Mouse (Mus musculus): ENCODE measurements around the gene Spo11. TPM values are rescaled to one million over a fixed set of nuclear protein-coding genes. Genes with fewer than 3 reads are reported as not detected.

The Spo11 gene
- polyA plus RNA-seq, 1 experiment: 0.54 TPM

GRCm38 (mm10) chr2:173011440-173011839 lies 33.9 kb downstream of the Spo11 start:
- Histone ChIP-seq H3K36me3 (ENCODE audit: control insufficient read depth, insufficient read depth, low read length, poor library complexity, severe bottlenecking) (peaks cover 82% of the 10 kb centered on the region), H3K4me1 (ENCODE audit: control insufficient read depth, insufficient read depth, low read length) (no peaks in the 10 kb centered on the region), H3K9me3 (replicated peaks; ENCODE audit: control insufficient read depth, insufficient read depth, low read length, poor library complexity, severe bottlenecking) (no peaks in the 10 kb centered on the region)

DNA sequence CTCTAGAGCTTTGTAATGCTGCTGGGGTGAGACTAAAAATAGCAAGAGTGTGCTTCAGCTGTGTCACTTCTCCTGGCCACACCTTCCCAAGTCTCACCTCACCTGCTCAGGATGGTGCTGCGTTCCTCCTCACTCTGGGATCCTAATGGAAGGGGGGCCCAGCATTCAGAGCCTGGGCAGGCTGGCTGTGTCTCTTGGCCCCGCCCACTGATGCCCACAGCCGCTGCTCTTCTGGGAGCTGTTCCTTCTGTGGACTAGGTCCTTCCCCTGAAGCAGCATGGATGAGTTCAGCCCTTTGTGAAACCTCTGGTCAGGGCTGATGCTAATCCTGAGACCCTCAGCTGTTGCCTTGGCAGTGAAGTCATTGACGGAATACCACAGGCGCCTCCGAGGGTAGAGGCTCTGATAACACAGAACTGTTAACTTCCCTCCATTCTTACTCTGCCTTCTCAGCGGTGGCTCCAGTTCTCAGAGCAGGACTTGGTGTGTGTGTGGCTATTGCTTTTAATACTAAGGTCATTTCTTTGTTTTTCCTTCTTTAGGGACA lies 37.3 kb downstream of the Spo11 start:
- peaks cover 3% of the 10 kb centered on the region for H3K4me1 ChIP-seq (ENCODE audit: control insufficient read depth, insufficient read depth, low read length)
- H3K9me3 ChIP-seq (replicated peaks; ENCODE audit: control insufficient read depth, insufficient read depth, low read length, poor library complexity, severe bottlenecking): no peaks in the 10 kb centered on the region
- H3K4me3 ChIP-seq (ENCODE audit: low read depth, low read length): no peak overlapping the region
- no peak overlapping the region for H3K27ac ChIP-seq (ENCODE audit: insufficient read depth, low read length)
- TF ChIP-seq POLR2A (IDR thresholded peaks at IDR 0.05; ENCODE audit: insufficient read depth, low read length) (no peak), CTCF (IDR thresholded peaks at IDR 0.05; ENCODE audit: low read depth, low read length) (no peak), EP300 (IDR thresholded peaks at IDR 0.05; ENCODE audit: insufficient read depth, low read depth, low read length) (no peak)
- peaks cover 51% of the 10 kb centered on the region for H3K36me3 ChIP-seq (ENCODE audit: control insufficient read depth, insufficient read depth, low read length, poor library complexity, severe bottlenecking)
- H3K9ac ChIP-seq (ENCODE audit: low read depth, poor library complexity, severe bottlenecking): no peak overlapping the region
- H3K27me3 ChIP-seq (ENCODE audit: control insufficient read depth, insufficient read depth, low read length, poor library complexity, severe bottlenecking): no peaks in the 10 kb centered on the region

More at GRCm38 (mm10) chr2:173011440-173011839, 33.9 kb downstream of the Spo11 start:
- Histone ChIP-seq H3K4me3 (ENCODE audit: low read depth, low read length) (no peak overlapping the region), H3K27me3 (ENCODE audit: control insufficient read depth, insufficient read depth, low read length, poor library complexity, severe bottlenecking) (no peaks in the 10 kb centered on the region), H3K27ac (ENCODE audit: insufficient read depth, low read length) (no peak overlapping the region), H3K9ac (ENCODE audit: low read depth, poor library complexity, severe bottlenecking) (no peak overlapping the region)
- TF ChIP-seq CTCF (IDR thresholded peaks at IDR 0.05; ENCODE audit: low read depth, low read length) (no peak), EP300 (IDR thresholded peaks at IDR 0.05; ENCODE audit: insufficient read depth, low read depth, low read length) (no peak), POLR2A (IDR thresholded peaks at IDR 0.05; ENCODE audit: insufficient read depth, low read length) (no peak)

- Histone ChIP-seq H3K9ac (ENCODE audit: low read depth, poor library complexity, severe bottlenecking) (no peak overlapping the region), H3K27me3 (ENCODE audit: control insufficient read depth, insufficient read depth, low read length, poor library complexity, severe bottlenecking) (no peaks in the 10 kb centered on the region), H3K9me3 (replicated peaks; ENCODE audit: control insufficient read depth, insufficient read depth, low read length, poor library complexity, severe bottlenecking) (no peaks in the 10 kb centered on the region), H3K4me1 (ENCODE audit: control insufficient read depth, insufficient read depth, low read length) (peaks cover 3% of the 10 kb centered on the region), H3K36me3 (ENCODE audit: control insufficient read depth, insufficient read depth, low read length, poor library complexity, severe bottlenecking) (peaks cover 20% of the 10 kb centered on the region), H3K27ac (ENCODE audit: insufficient read depth, low read length) (no peak overlapping the region), H3K4me3 (ENCODE audit: low read depth, low read length) (no peak overlapping the region)
- no peak for TF ChIP-seq CTCF (IDR thresholded peaks at IDR 0.05; ENCODE audit: low read depth, low read length)
- TF ChIP-seq EP300 (IDR thresholded peaks at IDR 0.05; ENCODE audit: insufficient read depth, low read depth, low read length): no peak
- TF ChIP-seq POLR2A (IDR thresholded peaks at IDR 0.05; ENCODE audit: insufficient read depth, low read length): no peak
Observed at GRCm38 (mm10) chr2:173017940-173018339, 40.4 kb downstream of the Spo11 start.

DNA sequence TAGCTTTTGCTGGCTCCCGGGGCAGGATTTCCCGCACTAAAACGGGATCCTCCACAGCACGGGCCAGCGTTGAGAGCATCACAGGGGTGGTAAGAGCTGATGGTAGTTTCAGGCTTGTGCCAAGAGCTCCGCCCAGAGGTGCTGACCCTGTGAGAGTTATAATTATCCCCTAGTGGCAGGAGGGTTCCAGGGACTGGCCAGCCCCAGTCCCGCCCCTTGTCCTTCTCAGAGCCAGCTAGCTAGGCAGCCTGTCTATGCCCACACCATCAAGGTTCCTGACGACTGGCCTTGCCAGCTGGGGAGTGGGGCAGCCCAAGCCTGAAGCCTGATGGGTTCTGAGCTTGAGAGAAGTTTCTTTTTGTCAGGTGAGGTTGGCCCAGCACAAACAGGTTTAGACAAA lies 41.1 kb downstream of the Spo11 start:
- H3K4me3 ChIP-seq (ENCODE audit: low read depth, low read length): no peak overlapping the region
- H3K9ac ChIP-seq (ENCODE audit: low read depth, poor library complexity, severe bottlenecking): no peak overlapping the region
- peaks cover 14% of the 10 kb centered on the region for H3K36me3 ChIP-seq (ENCODE audit: control insufficient read depth, insufficient read depth, low read length, poor library complexity, severe bottlenecking)
- TF ChIP-seq POLR2A (IDR thresholded peaks at IDR 0.05; ENCODE audit: insufficient read depth, low read length): no peak
- TF ChIP-seq EP300 (IDR thresholded peaks at IDR 0.05; ENCODE audit: insufficient read depth, low read depth, low read length): no peak
- no peak for TF ChIP-seq CTCF (IDR thresholded peaks at IDR 0.05; ENCODE audit: low read depth, low read length)
- H3K27ac ChIP-seq (ENCODE audit: insufficient read depth, low read length): no peak overlapping the region
- H3K9me3 ChIP-seq (replicated peaks; ENCODE audit: control insufficient read depth, insufficient read depth, low read length, poor library complexity, severe bottlenecking): no peaks in the 10 kb centered on the region
- no peaks in the 10 kb centered on the region for H3K27me3 ChIP-seq (ENCODE audit: control insufficient read depth, insufficient read depth, low read length, poor library complexity, severe bottlenecking)
- peaks cover 6% of the 10 kb centered on the region for H3K4me1 ChIP-seq (ENCODE audit: control insufficient read depth, insufficient read depth, low read length)

- no peaks in the 10 kb centered on the region for H3K27me3 ChIP-seq (ENCODE audit: control insufficient read depth, insufficient read depth, low read length, poor library complexity, severe bottlenecking)
- H3K9me3 ChIP-seq (replicated peaks; ENCODE audit: control insufficient read depth, insufficient read depth, low read length, poor library complexity, severe bottlenecking): no peaks in the 10 kb centered on the region
- no peak overlapping the region for H3K9ac ChIP-seq (ENCODE audit: low read depth, poor library complexity, severe bottlenecking)
- no peak for TF ChIP-seq CTCF (IDR thresholded peaks at IDR 0.05; ENCODE audit: low read depth, low read length)
- no peak for TF ChIP-seq EP300 (IDR thresholded peaks at IDR 0.05; ENCODE audit: insufficient read depth, low read depth, low read length)
- TF ChIP-seq POLR2A (IDR thresholded peaks at IDR 0.05; ENCODE audit: insufficient read depth, low read length): no peak
- H3K4me1 ChIP-seq (ENCODE audit: control insufficient read depth, insufficient read depth, low read length): peaks cover 6% of the 10 kb centered on the region
- H3K4me3 ChIP-seq (ENCODE audit: low read depth, low read length): peak overlapping the region; percentile 51
- peaks cover 9% of the 10 kb centered on the region for H3K36me3 ChIP-seq (ENCODE audit: control insufficient read depth, insufficient read depth, low read length, poor library complexity, severe bottlenecking)
- H3K27ac ChIP-seq (ENCODE audit: insufficient read depth, low read length): no peak overlapping the region
Observed at GRCm38 (mm10) chr2:173019322-173019721, 41.8 kb downstream of the Spo11 start.

DNA sequence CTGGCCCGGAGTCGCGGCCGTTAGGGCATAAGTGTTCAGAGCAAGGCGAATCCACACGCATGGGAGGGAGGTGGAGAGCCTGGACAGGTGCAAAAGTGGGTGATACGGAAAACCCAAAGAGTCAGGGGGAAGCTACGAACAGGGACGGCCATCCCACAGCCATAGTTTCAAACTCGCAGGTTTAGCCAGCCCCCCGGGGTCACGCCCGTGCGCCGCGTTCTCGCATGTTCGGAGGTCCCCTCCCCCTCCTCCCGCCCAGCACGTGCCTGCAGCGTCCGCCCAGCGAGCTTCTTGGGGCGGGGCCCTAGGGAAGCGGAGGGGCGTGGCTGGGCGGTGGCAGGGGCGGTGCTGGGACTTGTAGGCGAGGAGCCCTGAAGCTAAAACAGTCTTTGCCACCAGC lies 42.3 kb downstream of the Spo11 start:
- Histone ChIP-seq H3K4me3 (ENCODE audit: low read depth, low read length) (peak overlapping the region; percentile 51), H3K27me3 (ENCODE audit: control insufficient read depth, insufficient read depth, low read length, poor library complexity, severe bottlenecking) (no peaks in the 10 kb centered on the region), H3K9ac (ENCODE audit: low read depth, poor library complexity, severe bottlenecking) (no peak overlapping the region), H3K36me3 (ENCODE audit: control insufficient read depth, insufficient read depth, low read length, poor library complexity, severe bottlenecking) (peaks cover 10% of the 10 kb centered on the region), H3K4me1 (ENCODE audit: control insufficient read depth, insufficient read depth, low read length) (peaks cover 6% of the 10 kb centered on the region), H3K27ac (ENCODE audit: insufficient read depth, low read length) (no peak overlapping the region), H3K9me3 (replicated peaks; ENCODE audit: control insufficient read depth, insufficient read depth, low read length, poor library complexity, severe bottlenecking) (no peaks in the 10 kb centered on the region)
- TF ChIP-seq EP300 (IDR thresholded peaks at IDR 0.05; ENCODE audit: insufficient read depth, low read depth, low read length) (peak; percentile 65), POLR2A (IDR thresholded peaks at IDR 0.05; ENCODE audit: insufficient read depth, low read length) (no peak), CTCF (IDR thresholded peaks at IDR 0.05; ENCODE audit: low read depth, low read length) (no peak)

All from ES-Bruce4 (cell line).